In the genomic region with DNA sequence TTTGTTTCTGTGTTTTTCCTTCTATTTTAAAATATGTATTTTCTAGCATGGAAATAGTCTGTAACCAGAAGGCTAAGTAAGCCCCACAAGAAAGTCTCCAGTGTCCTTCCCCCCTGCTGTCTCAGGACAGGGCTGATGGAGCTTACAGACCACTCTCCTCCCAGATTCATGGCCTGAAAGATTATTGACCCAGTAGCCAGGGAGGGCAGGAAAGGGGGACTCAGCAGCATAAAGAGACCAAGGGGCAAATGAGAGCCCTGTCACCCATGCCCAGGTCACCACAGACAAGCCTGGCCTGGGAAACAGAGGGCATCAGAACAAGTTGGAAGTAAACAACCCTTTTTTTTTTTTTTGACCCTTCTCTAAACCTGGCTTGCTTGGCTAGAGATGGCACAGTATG, we compare ENCODE assay signal across 8 mouse cellular contexts. TPM values are rescaled to one million over a fixed set of nuclear protein-coding genes. Genes with fewer than 3 reads are reported as not detected.
DNase-seq lines count a peak whose midpoint lies in the region; ATAC-seq and TF ChIP-seq lines count a peak whose summit lies in the region.

No protein-coding gene starts in this region.

- no peak overlapping the region for H3K4me2 ChIP-seq in heart, embryonic 12.5 days
- no peak overlapping the region for H3K4me2 ChIP-seq in limb, embryonic 12.5 days
- H3K4me2 ChIP-seq in stomach, postnatal 0 days (replicated peaks; ENCODE audit: low read depth), result no peak overlapping the region

- no peaks in the 10 kb centered on the region for H3K27me3 ChIP-seq in heart, embryonic 12.5 days (replicated peaks)
- H3K27me3 ChIP-seq in limb, embryonic 12.5 days, result no peaks in the 10 kb centered on the region
- no peaks in the 10 kb centered on the region for H3K27me3 ChIP-seq in stomach, postnatal 0 days (ENCODE audit: control insufficient read depth, insufficient read depth, low read length)

- DNase-seq in heart, adult 18-20 months, result no peak
- peak; percentile 3 for DNase-seq in retina, embryonic 14.5 days (ENCODE audit: low spot score)
- no peak for DNase-seq in retina, postnatal 1 day
- DNase-seq in stomach, postnatal 0 days (ENCODE audit: low spot score), result no peak
- no peak for DNase-seq in adrenal gland, postnatal 4 days (ENCODE audit: low spot score in 2 of 2)
- no peak for DNase-seq in right cerebral cortex, adult 2 months (ENCODE audit: low spot score in 2 of 2)

- H3K36me3 ChIP-seq in heart, embryonic 12.5 days, result peaks cover 27% of the 10 kb centered on the region
- H3K36me3 ChIP-seq in limb, embryonic 12.5 days, result peaks cover 31% of the 10 kb centered on the region
- H3K36me3 ChIP-seq in stomach, postnatal 0 days (ENCODE audit: control insufficient read depth, insufficient read depth, low read length), result peaks cover 17% of the 10 kb centered on the region

- TF ChIP-seq CTCF in stomach, postnatal 0 days (IDR thresholded peaks at IDR 0.05; ENCODE audit: low read depth), result no peak

- H3K27ac ChIP-seq in heart, embryonic 12.5 days (ENCODE audit: poor library complexity, severe bottlenecking), result 0 out of 2 replicates have a peak overlapping the region, but pooled peaks have one; percentile 78
- H3K27ac ChIP-seq in limb, embryonic 12.5 days, result peak overlapping the region; percentile 81
- H3K27ac ChIP-seq in stomach, postnatal 0 days (replicated peaks), result peak overlapping the region; percentile 78

- no peak overlapping the region for H3K4me3 ChIP-seq in heart, embryonic 12.5 days
- H3K4me3 ChIP-seq in limb, embryonic 12.5 days (replicated peaks), result no peak overlapping the region
- no peak overlapping the region for H3K4me3 ChIP-seq in stomach, postnatal 0 days (ENCODE audit: low read depth, low read length)

- H3K4me1 ChIP-seq in heart, embryonic 12.5 days (replicated peaks), result peaks cover 53% of the 10 kb centered on the region
- H3K4me1 ChIP-seq in limb, embryonic 12.5 days (replicated peaks), result peaks cover 58% of the 10 kb centered on the region
- peaks cover 12% of the 10 kb centered on the region for H3K4me1 ChIP-seq in stomach, postnatal 0 days (replicated peaks; ENCODE audit: control insufficient read depth, insufficient read depth)

- H3K9me3 ChIP-seq in heart, embryonic 12.5 days (replicated peaks), result no peaks in the 10 kb centered on the region
- no peaks in the 10 kb centered on the region for H3K9me3 ChIP-seq in limb, embryonic 12.5 days
- no peaks in the 10 kb centered on the region for H3K9me3 ChIP-seq in stomach, postnatal 0 days (ENCODE audit: control insufficient read depth, low read length)

- TF ChIP-seq EP300 in stomach, postnatal 0 days (optimal IDR thresholded peaks at IDR 0.05), result no peak

- ATAC-seq in heart, embryonic 12.5 days (ENCODE audit: insufficient number of reproducible peaks, low FRiP score), result no peak
- ATAC-seq in limb, embryonic 12.5 days (ENCODE audit: insufficient number of reproducible peaks, insufficient read depth, low FRiP score, low TSS enrichment, low read depth), result no peak
- ATAC-seq in stomach, postnatal 0 days (ENCODE audit: low FRiP score, low TSS enrichment), result no peak

- no peak overlapping the region for H3K9ac ChIP-seq in heart, embryonic 12.5 days
- no peak overlapping the region for H3K9ac ChIP-seq in limb, embryonic 12.5 days (replicated peaks)
- H3K9ac ChIP-seq in stomach, postnatal 0 days (ENCODE audit: low read length), result no peak overlapping the region

RNA-seq across cellular contexts. Expression of a gene that starts 18.9 kb away (rescaled TPM):
- polyA plus RNA-seq in heart, embryonic 12.5 days (2016; fragmentation: Nextera tagmentation; extraction: Ambion mirVana), result 12.7 and 12.8 TPM in 2 replicates
- 10 to 100 TPM; 25.5 to 25.8 TPM for total RNA-seq in heart, adult 18-20 months (2021)
- polyA plus RNA-seq in limb, embryonic 12.5 days (2016; fragmentation: Nextera tagmentation; extraction: Ambion mirVana), result 6.1 and 7.4 TPM in 2 replicates
- 13.1 and 14.7 TPM in 2 replicates for polyA plus RNA-seq in stomach, postnatal 0 days (2015; fragmentation: Nextera tagmentation; extraction: Ambion mirVana)
- 10 to 100 TPM; 18.0 to 19.8 TPM for total RNA-seq in adrenal gland, postnatal 4 days (2021)

RNA-seq across cellular contexts. Expression of a gene that starts 45.0 kb away (rescaled TPM):
- 69.3 and 74.0 TPM in 2 replicates for polyA plus RNA-seq in heart, embryonic 12.5 days (2016; fragmentation: Nextera tagmentation; extraction: Ambion mirVana)
- total RNA-seq in heart, adult 18-20 months (2021), result 10 to 100 TPM; 73.1 to 90.9 TPM
- polyA plus RNA-seq in limb, embryonic 12.5 days (2016; fragmentation: Nextera tagmentation; extraction: Ambion mirVana), result 114 and 115 TPM in 2 replicates
- polyA plus RNA-seq in stomach, postnatal 0 days (2015; fragmentation: Nextera tagmentation; extraction: Ambion mirVana), result 39.8 and 41.4 TPM in 2 replicates
- 100 to 1,000 TPM; 171 to 173 TPM for total RNA-seq in adrenal gland, postnatal 4 days (2021)
